Mouse (Mus musculus): ENCODE data around the gene Cecr2. TPM values are rescaled to one million over a fixed set of nuclear protein-coding genes. Genes with fewer than 3 reads are reported as not detected.
"Not testable (repeated sequence)": the region's sequence is repeated elsewhere in the genome, so short reads cannot be mapped to it uniquely, and the experiment has no call there.

The Cecr2 gene
- total and polyA plus RNA-seq, 2 experiments: 5.1 to 9.3 TPM

DNA sequence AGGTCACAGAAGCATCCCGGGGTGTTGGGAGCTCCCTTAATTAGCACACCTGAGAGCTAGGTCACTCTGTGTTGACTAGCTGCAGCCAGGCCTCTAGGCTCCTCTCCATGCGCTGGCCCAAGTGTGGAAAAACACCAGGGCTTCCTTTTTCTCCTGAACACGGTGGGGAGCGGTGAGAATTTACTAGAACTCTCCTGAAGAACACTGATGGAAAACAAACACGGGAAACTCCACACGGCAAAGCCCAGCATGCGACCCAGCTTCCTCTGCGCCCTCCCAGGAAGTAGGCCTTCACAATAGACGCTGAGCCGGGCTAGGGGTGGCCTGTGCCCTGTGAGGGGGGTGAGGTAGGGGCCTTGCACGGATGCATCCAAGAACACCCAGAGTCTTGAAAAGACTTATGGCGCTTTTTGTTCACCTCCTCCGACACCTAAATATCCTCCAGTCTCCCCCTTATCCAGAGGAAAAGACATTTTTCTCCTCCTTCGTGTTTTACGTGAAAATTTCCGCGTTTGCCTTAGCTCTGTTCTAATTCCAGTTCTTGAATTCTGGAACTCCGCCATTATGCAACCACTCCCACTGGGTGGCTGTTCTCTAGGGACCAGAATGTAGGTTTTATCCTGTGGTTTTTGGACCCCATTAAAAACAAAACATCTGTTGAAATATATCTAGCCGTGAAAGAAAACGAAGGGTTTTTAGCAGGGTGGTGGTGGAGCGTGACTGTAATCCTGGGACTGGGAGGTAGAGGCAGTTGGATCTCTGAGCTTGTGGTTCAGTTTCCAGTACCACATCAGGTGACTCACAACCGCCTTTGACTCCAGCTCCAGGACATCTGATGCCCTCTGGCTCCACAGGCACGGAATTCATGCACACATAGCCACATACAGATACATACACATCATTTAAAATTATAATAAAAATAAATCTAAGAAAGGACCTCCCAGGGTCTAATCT, 21.5 kb upstream of the Cecr2 start:
- TF ChIP-seq CTCF (IDR thresholded peaks at IDR 0.05; ENCODE audit: low read depth, low read length): no peak
- TF ChIP-seq POLR2A (IDR thresholded peaks at IDR 0.05; ENCODE audit: extremely low read depth, insufficient read depth, low read length): no peak
- DNase-seq (ENCODE audit: extremely low read depth, low read depth, low spot score): no peak
- no peaks in the 10 kb centered on the region for H3K27me3 ChIP-seq (ENCODE audit: control insufficient read depth, insufficient read depth, low read length)
- H3K36me3 ChIP-seq (ENCODE audit: control insufficient read depth, insufficient read depth, low read length): no peaks in the 10 kb centered on the region
- H3K79me2 ChIP-seq (ENCODE audit: control insufficient read depth, insufficient read depth, low read length): no peaks in the 10 kb centered on the region
- H3K4me3 ChIP-seq (ENCODE audit: insufficient read depth, low read depth, low read length): no peak overlapping the region
- 77% methylated on average over 23 of the region's 23 CpGs for WGBS
- no peak overlapping the region for H3K9ac ChIP-seq (ENCODE audit: low read depth, low read length)
- no peak overlapping the region for H3K27ac ChIP-seq (replicated peaks; ENCODE audit: insufficient read depth, low read depth, low read length)
- H3K4me1 ChIP-seq (ENCODE audit: control insufficient read depth, insufficient read depth, low read length): no peaks in the 10 kb centered on the region

DNA sequence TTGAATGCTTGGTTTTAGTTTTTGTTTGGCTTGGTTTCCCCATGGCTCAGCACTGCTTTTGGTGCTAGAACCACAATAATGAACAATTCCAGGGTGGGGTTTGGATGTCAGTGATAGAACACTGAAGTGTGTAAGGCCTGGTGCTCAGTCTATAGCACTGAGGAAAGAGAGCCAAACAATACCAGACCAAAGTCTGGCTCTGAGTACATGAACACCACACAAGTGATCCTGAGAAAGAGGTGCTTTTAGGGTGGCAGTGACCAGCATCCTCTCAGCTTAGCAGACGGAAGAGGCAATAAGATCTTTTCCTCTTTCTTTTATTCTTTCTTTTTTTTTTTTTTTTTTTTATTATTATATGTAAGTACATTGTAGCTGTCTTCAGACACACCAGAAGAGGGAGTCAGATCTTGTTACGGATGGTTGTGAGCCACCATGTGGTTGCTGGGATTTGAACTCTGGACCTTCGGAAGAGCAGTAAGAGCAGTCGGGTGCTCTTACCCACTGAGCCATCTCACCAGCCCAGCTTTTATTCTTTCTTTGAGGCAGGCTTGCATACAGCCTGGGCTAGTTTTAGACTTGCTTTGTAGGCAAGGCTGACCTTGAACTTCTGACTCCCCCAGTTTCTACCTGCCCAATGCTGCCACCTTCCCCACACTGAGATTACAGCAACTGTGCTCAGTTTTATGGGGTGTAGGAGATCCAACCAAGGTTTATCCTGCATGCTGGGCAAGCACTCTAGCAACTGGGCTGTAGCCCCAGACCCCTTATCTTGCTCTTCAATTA, 18.7 kb upstream of the Cecr2 start:
- H3K36me3 ChIP-seq (ENCODE audit: control insufficient read depth, insufficient read depth, low read length); H3K9ac ChIP-seq (ENCODE audit: low read depth, low read length); H3K4me1 ChIP-seq (ENCODE audit: control insufficient read depth, insufficient read depth, low read length); H3K27ac ChIP-seq (replicated peaks; ENCODE audit: insufficient read depth, low read depth, low read length); H3K79me2 ChIP-seq (ENCODE audit: control insufficient read depth, insufficient read depth, low read length); H3K4me3 ChIP-seq (ENCODE audit: insufficient read depth, low read depth, low read length); H3K27me3 ChIP-seq (ENCODE audit: control insufficient read depth, insufficient read depth, low read length); DNase-seq (ENCODE audit: extremely low read depth, low read depth, low spot score): not testable (repeated sequence)
- WGBS: 85% methylated on average over 4 of the region's 4 CpGs

DNA sequence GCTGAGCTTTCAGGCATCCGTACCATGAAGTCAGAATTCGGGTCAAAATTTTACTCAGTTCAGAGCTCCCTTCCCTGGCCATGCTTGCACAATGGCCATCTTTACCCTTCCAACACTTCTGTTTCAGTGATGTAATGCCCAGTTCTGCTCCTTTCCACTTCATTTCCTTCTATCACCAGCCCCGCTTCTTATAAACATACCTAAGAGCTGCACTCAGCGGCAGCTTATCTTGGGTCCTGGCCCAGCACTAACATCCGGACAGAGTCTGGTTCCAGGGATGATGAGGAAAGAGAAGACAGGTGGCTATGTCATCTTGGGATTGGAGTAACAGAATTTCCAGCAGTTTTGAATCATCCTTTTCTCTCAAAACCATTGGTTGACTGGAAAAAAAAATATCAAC, 18.0 kb upstream of the Cecr2 start:
- Histone ChIP-seq H3K4me3 (ENCODE audit: insufficient read depth, low read depth, low read length) (no peak overlapping the region), H3K27ac (replicated peaks; ENCODE audit: insufficient read depth, low read depth, low read length) (no peak overlapping the region), H3K36me3 (ENCODE audit: control insufficient read depth, insufficient read depth, low read length) (no peaks in the 10 kb centered on the region), H3K9ac (ENCODE audit: low read depth, low read length) (no peak overlapping the region), H3K79me2 (ENCODE audit: control insufficient read depth, insufficient read depth, low read length) (no peaks in the 10 kb centered on the region), H3K4me1 (ENCODE audit: control insufficient read depth, insufficient read depth, low read length) (no peaks in the 10 kb centered on the region), H3K27me3 (ENCODE audit: control insufficient read depth, insufficient read depth, low read length) (no peaks in the 10 kb centered on the region)
- TF ChIP-seq CTCF (IDR thresholded peaks at IDR 0.05; ENCODE audit: low read depth, low read length) (no peak), POLR2A (IDR thresholded peaks at IDR 0.05; ENCODE audit: extremely low read depth, insufficient read depth, low read length) (no peak)
- no peak for DNase-seq (ENCODE audit: extremely low read depth, low read depth, low spot score)
- 73% methylated on average over 5 of the region's 5 CpGs for WGBS

DNA sequence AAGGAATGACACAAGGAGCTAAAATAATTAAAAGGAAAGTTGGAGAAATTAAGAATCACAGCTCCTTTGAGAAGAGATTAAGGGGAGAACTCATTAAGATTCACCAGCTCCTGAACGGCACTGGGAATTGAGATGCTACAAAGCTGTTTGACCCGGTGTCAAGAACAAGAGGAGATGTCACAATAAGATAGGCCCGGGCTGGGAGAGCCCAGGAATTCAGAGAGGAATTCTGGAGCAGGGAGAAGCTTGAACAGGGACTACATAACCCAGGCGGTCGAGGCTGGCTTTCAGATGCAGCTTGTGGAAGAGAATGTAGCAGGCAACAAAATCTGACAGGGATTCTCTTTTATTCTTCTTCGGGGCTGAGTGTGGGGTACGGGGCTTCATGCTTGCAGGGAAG, 13.5 kb upstream of the Cecr2 start:
- TF ChIP-seq POLR2A (IDR thresholded peaks at IDR 0.05; ENCODE audit: extremely low read depth, insufficient read depth, low read length) (no peak), CTCF (IDR thresholded peaks at IDR 0.05; ENCODE audit: low read depth, low read length) (no peak)
- no peak overlapping the region for H3K27ac ChIP-seq (replicated peaks; ENCODE audit: insufficient read depth, low read depth, low read length)
- H3K27me3 ChIP-seq (ENCODE audit: control insufficient read depth, insufficient read depth, low read length): no peaks in the 10 kb centered on the region
- no peaks in the 10 kb centered on the region for H3K4me1 ChIP-seq (ENCODE audit: control insufficient read depth, insufficient read depth, low read length)
- H3K79me2 ChIP-seq (ENCODE audit: control insufficient read depth, insufficient read depth, low read length): no peaks in the 10 kb centered on the region
- 70% methylated on average over 7 of the region's 7 CpGs for WGBS
- H3K36me3 ChIP-seq (ENCODE audit: control insufficient read depth, insufficient read depth, low read length): no peaks in the 10 kb centered on the region
- DNase-seq (ENCODE audit: extremely low read depth, low read depth, low spot score): no peak
- no peak overlapping the region for H3K4me3 ChIP-seq (ENCODE audit: insufficient read depth, low read depth, low read length)
- H3K9ac ChIP-seq (ENCODE audit: low read depth, low read length): no peak overlapping the region

DNA sequence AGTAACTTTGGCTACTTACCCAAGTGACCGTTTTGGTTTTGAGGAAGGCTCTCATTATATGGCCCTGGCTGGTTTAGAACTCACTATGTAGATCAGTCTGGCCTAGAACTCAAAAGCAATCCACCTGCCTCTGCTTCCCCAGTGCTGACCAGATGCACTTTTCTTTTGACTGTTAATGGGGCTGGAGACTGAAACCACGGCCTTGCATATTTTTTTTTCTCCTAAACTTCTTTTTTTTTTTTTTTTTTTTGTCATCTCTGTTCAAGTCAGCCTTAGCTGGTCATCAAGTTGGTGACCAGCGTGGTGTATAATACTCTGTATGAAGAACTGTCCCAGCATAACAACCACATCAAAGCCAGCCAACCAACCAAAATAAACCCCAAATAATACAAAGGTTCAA, 10.5 kb upstream of the Cecr2 start:
- Histone ChIP-seq H3K79me2 (ENCODE audit: control insufficient read depth, insufficient read depth, low read length) (no peaks in the 10 kb centered on the region), H3K27me3 (ENCODE audit: control insufficient read depth, insufficient read depth, low read length) (no peaks in the 10 kb centered on the region), H3K4me1 (ENCODE audit: control insufficient read depth, insufficient read depth, low read length) (no peaks in the 10 kb centered on the region), H3K36me3 (ENCODE audit: control insufficient read depth, insufficient read depth, low read length) (no peaks in the 10 kb centered on the region), H3K27ac (replicated peaks; ENCODE audit: insufficient read depth, low read depth, low read length) (no peak overlapping the region), H3K9ac (ENCODE audit: low read depth, low read length) (no peak overlapping the region), H3K4me3 (ENCODE audit: insufficient read depth, low read depth, low read length) (no peak overlapping the region)
- DNase-seq (ENCODE audit: extremely low read depth, low read depth, low spot score): no peak
- 95% methylated on average over 3 of the region's 3 CpGs for WGBS
- TF ChIP-seq POLR2A (IDR thresholded peaks at IDR 0.05; ENCODE audit: extremely low read depth, insufficient read depth, low read length) (no peak), CTCF (IDR thresholded peaks at IDR 0.05; ENCODE audit: low read depth, low read length) (no peak)

DNA sequence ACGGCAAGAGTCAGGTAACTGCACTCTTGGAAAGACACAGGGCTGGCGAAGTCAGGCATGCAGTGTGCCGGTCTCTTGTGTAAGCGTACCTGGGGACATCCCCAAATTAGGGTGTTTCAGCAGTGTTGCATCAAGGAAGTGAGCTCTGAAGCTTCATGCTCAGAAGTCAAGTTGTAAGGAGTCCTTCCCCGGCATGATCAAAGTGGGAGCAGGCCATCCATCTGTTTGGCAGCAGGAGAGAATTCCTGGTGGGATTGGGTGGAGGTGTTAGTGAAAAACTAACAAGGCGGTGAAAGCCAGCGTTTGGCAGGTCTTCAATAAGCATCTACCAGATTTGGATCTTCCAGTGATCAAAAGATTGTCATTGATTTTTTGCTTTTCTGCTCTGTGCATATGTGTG, 7.3 kb upstream of the Cecr2 start:
- DNase-seq (ENCODE audit: extremely low read depth, low read depth, low spot score): no peak

More for the DNA sequence above, 7.3 kb upstream of the Cecr2 start:
- no peaks in the 10 kb centered on the region for H3K79me2 ChIP-seq (ENCODE audit: control insufficient read depth, insufficient read depth, low read length)
- no peaks in the 10 kb centered on the region for H3K36me3 ChIP-seq (ENCODE audit: control insufficient read depth, insufficient read depth, low read length)
- 63% methylated on average over 7 of the region's 7 CpGs for WGBS
- H3K4me1 ChIP-seq (ENCODE audit: control insufficient read depth, insufficient read depth, low read length): no peaks in the 10 kb centered on the region
- no peak overlapping the region for H3K4me3 ChIP-seq (ENCODE audit: insufficient read depth, low read depth, low read length)
- H3K9ac ChIP-seq (ENCODE audit: low read depth, low read length): no peak overlapping the region
- no peaks in the 10 kb centered on the region for H3K27me3 ChIP-seq (ENCODE audit: control insufficient read depth, insufficient read depth, low read length)
- no peak for TF ChIP-seq POLR2A (IDR thresholded peaks at IDR 0.05; ENCODE audit: extremely low read depth, insufficient read depth, low read length)
- no peak for TF ChIP-seq CTCF (IDR thresholded peaks at IDR 0.05; ENCODE audit: low read depth, low read length)
- H3K27ac ChIP-seq (replicated peaks; ENCODE audit: insufficient read depth, low read depth, low read length): no peak overlapping the region
